Mouse (Mus musculus): ENCODE results near the gene Ugt1a1.
"Not testable (repeated sequence)": the region's sequence is repeated elsewhere in the genome, so short reads cannot be mapped to it uniquely, and the experiment has no call there.

Gene Ugt1a1

DNA sequence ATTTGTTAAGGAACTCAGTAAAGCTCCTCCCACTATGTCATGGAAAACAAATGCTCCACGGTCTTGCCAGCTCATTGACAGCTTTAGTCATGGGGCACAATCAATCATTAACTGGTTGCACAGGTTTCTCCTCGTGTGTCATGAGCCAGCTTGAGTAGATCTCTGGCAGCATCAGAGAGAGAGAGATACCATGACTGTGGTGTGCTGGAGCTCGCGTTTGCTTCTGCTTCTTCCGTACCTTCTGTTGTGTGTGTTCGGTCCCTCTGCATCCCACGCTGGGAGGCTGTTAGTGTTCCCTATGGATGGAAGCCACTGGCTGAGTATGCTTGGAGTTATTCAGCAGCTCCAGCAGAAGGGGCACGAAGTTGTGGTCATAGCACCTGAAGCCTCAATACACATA is at the start of gene Ugt1a1:
TSS of gene Ugt1a1 (plus strand) at position 148 of the 400 bp plus-strand sequence.
- DNase-seq = no peak

DNA sequence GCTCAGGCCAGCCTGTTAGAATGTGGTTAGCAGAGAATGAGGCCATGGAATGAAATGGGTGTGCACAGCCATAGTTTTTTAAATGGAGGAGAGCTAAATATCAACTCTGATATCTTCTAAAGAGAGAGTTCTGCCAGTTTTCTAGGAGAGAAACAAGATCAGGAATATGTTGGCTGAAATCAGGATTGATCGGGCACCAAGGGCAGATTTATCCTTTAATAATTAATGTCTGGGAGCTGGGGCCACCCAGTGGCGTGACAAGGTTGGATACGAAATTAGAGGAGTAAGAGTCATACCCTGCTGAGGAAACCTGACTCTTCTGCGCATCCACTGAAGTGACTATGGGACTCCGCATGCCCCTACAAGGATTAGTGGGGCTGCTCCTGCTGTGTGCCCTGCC is 46.0 kb upstream of the Ugt1a1 start, which contains the start of gene Ugt1a5:
TSS of gene Ugt1a5 (plus strand) at position 302 of the 400 bp plus-strand sequence.
- no peak for DNase-seq

DNA sequence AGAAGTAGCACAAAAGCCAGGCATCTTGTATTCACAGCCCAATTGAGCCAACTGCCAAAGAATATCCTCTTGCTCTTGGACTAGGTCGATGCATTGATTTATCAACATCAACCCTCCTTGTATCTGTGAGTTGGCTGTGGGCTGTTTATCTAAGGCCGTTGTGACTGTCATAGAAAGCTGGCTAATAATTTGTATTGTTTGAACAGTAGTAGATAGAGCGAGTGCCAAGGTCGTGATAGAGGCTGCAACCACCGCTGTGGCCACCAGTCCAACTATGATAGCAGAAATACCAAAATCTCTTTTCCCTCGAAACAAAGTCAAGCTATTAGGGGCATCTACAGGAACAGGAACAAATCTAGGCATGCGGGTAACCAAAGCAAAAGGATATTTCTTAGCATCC is 39.6 kb upstream of the Ugt1a1 start:
- DNase-seq = not testable (repeated sequence)

DNA sequence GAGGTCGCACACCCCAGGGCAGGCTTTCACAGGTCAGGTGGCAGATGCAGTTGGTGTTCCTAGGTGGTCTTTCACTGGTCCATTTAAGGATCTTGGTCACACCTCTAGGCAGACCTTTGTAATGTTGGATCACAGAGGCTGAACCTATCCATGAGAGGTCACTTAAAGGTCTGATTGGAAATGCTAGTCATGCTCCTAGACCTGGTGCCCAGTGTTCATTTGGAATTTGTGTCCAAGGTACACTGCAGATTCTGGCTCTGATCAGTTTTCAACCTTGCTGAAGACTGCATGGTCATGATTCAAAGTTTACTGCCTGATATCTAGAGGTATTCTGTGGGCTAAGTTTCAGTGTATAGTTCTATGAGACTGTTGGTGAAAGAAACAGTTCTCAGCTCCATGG is 32.1 kb upstream of the Ugt1a1 start:
- DNase-seq = no peak

DNA sequence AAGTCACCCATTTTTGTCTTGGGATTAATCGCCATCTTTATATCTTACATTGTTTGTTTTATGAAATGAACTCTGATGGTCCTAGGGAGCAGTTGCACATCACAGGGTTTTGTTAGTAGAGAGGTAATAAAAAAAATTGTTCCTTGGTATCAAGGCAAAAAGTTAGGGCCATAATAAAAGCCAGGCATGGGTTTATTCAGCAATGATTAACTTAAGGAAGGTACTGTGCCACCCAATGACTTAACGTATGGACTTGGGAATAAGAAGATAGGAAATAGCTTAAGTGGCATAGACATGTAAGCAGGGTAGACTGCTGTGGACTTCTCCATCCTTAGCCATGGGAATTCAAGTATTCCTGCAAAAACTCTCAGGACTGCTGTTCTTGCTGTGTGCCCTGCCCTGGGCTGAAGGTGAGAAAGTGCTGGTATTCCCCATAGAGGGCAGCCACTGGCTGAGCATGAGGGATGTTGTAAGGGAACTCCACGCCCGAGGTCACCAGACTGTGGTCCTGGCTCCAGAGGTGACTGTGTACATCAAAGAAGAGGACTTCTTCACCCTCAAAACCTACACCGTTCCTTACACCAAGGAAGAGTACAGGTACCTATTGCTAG is 25.3 kb upstream of the Ugt1a1 start:
- no peak for DNase-seq

DNA sequence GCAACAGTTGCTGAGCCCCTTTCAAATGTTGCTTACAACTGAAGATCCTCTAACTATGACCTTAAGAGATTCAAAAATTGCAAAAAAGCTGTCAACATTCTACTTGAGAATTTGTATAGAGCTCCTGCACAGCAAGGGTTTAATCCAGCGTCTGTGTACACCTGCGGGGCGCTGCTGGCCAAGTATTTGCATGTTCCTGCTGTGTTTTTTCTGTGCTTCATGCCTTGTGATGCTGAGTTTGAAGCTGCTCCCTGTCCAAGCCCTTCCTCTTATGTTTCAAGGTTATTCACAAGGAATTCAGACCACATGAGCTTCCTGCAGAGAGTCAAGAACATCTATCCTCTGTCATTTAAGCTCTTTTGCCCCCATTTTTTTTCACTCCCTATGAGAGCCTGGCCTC is 19.6 kb upstream of the Ugt1a1 start:
- DNase-seq = no peak

DNA sequence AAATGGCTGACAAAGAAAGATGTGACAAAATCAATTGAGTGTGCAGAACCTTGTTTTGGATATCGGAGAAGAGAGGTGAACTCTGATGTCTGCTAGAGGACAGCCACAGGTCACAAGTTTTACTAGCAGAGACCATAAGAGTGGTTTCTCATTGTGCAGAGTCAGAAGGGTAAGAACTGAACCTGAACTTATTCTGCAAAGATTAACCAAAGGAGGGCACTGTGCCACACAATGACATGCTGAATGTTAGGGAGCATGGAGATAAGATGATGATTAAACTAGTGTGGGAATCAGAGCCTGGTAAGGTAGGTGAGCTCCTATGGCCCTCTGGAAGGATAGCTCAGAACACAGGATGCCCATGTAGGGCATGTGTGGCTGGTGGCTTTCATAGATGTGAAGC is 16.1 kb upstream of the Ugt1a1 start:
- DNase-seq = no peak

DNA sequence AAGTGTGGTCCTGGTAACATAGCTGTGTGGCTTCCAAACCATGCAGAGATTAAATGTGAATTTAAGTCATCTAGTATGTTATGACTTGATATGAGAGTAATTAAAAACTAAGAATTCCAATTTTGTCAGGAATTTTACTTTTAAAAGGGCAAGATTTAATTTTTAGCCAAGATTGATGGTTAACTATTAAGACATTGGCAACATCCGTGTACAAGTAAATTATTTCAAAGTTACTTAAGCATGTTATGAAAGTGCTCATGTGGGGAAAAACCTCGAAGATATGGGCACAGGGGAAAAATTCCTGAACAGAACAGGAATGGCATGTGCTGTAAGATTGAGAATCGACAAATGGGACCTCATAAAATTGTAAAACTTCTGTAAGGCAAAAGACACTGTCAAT is 14.3 kb upstream of the Ugt1a1 start:
- DNase-seq = no peak

DNA sequence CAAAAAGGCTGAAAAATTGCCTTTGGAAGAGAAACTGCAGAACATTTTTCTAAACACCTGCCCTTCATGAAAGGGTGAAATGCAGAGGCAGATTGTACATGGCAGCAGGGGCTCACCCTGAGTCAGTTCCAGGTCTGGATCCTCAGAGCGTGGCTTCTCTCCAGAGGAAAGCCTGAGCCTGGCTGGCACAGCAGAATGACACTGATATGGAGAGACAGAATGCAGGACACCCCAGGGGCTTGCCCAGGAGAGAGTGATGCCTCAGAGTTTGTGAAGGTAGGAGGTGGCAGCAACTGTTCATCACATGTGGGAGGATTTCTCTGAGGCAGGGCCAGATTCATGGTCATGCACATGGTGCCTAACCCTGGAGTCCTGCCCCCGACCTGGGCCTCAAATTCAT is 11.8 kb upstream of the Ugt1a1 start:
- DNase-seq = no peak

DNA sequence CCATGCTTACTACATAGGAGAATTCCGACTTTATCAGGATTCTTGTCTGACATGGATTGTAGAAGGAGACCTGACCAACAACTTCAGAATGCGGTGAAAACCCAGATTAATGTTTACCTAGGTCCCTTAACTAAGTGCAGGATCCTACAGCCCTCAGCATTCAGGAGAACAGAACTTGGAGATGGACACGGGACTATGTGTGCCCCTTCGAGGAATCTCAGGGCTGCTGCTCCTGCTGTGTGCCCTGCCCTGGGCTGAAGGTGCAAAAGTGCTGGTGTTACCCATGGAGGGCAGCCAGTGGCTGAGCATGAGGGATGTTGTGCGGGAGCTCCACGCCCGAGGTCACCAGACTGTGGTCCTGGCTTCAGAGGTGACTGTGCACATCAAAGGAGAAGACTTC is 11.3 kb upstream of the Ugt1a1 start, which contains the start of gene Ugt1a2:
TSS of gene Ugt1a2 (plus strand) at position 146 of the 400 bp plus-strand sequence.
- DNase-seq = no peak

DNA sequence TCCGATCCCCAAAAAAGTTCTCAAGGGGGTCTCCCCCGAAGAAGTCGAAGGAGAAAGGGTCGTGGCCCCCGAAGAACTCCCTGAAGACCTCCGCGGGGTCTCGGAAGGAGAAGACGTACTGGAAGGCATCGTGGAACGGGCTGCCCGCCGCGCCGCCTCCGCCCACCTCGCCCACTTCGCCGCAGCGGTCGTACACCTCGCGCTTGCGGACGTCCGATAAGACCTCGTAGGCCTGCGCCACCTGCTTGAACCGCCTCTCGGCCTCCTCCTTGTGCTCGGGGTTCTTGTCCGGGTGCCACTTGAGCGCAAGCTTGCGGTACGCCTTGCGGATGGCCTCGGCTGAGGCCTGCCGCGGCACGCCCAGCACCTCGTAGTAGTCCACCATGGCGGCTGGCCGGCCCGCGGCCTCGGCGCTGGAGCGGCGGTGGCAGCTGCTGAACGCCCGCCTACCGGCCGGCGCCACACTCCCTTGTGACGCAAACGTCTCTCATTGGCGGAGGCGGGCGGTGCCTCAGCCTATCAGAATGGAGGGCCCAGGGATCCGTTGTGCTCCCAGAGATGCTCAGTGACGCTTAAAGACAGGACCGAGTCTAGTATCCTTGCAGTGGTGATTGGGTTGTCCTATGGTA is 6.4 kb upstream of the Ugt1a1 start, which contains the start of gene Dnajb3:
TSS of gene Dnajb3 (minus strand) at position 489 of the 629 bp plus-strand sequence.
- peak; percentile 71 for DNase-seq

DNA sequence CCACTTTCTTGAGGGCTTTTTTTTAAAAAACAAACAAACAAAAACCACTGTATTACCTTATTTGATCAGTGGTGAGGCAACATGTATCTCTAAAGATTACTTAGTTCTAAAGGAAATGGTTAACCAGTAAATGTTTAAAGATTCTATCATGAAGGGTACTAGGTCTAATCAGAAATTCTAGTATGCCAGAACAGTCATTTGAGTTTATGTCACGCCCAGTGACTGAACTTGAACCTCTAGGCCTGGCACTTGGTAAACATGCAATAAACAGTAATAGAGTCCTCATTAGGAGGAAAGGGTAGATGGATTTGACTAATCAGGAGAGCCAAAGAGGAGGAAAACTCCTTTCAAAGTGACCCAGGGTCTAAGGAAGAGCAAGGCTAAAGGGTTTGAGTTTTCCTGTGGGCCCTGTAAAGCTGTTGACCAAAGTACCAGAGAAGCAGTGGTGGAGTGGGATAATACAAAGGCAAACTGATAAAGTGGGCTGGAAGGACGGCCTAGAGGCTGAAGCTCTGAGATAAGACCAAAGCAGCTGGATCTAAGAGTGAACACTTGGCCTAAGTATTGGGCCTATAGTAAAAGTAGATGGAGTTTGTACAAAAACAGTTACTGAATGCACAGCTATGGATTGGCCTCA is 4.8 kb upstream of the Ugt1a1 start:
- DNase-seq = no peak

DNA sequence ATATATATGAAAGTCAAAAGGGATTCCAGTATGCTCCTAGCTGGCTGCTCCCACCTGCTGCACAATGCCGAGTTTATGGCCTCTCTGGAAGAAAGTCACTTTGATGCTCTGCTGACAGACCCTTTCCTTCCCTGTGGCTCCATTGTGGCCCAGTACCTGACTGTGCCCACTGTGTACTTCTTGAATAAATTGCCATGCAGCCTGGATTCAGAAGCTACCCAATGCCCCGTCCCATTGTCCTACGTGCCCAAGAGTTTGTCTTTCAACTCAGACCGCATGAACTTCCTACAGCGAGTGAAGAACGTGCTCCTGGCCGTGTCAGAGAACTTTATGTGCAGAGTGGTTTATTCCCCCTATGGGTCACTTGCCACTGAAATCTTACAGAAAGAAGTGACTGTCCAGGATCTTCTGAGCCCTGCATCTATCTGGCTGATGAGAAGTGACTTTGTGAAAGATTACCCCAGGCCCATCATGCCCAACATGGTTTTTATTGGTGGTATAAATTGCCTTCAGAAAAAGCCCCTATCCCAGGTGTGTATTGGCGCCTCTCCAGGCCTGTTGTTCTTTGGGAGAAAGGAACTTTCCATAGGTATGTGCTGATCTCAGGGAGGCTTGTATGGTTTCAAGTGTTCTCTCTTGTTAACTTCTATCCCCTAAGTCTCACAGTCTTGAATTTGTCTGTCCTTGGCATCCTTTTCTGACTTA is 734 bp downstream of the Ugt1a1 start:
- DNase-seq = no peak

DNA sequence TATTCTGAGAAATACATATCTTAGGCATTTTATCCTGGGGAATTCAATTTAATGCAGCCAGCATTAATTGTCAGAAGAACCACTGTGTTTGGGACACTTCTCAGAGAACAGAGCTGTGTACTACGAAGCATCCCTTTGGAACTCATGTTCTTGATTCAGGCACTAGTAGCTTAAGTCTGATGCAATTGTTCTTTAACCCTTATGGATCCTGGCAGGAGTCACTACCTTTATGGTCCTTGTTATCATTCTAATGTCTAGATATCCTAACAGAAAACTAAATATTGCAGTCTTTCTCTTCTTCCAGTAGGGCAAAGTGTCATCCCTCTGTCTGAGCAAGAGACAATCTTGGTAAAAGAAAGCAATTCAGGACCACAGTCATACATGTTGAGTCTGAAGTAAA is 1.3 kb downstream of the Ugt1a1 start:
- DNase-seq = no peak

DNA sequence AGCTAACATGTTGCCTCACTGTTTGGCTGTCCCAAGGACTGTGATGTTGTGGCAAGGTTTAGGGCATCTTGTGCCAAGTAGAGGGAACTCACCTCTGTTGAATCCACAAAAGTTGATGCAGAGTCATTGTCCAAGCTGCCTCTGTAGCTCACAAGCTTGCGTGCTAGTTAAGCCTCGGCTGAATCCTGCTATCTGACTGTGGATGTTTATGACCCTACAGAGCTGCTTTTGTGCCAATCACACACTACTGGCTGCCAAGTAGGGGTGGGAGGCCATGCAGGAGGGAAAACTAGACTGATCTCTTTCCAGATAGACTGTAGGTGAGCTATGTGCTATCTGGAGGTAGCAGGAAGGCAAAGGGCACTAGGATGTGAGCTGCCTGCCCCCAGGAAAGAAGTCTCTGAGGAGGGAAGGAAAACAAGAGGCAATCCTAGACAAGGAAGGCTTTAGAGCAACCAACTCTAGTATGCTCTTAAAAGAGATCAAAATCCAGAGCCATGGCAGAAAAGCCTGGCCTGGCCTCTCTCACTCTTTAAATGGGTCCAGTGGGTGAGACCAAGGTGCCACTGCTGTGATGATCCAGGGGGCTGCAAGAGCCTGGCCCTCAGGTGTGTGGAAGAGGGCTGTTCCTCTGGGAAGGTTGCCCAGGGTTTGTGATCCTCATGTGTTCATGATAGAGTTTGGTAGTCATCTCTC is 2.2 kb downstream of the Ugt1a1 start:
- no peak for DNase-seq

DNA sequence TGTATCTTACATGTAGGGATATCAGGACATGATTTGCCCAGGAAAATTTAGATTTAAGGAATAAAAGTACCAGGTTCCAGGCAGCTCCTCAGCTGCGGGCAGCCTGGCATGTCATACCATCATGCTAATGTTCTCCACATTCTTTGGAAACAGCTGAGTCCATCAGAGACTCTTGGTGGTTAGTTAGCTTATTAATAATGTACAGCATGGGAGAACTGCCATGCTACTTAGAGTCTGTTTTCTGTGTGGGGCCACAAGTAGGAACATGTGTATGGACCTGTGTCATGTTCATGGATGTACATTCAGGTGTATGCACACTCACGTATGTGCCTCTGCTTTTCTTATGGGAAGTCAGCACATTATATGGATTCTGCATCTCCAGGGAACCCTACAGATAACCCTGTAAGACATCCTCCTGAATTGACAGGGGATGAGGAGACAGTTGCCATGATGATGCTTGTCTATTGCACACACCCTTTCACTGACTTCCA is 2.7 kb downstream of the Ugt1a1 start:
- DNase-seq = no peak

DNA sequence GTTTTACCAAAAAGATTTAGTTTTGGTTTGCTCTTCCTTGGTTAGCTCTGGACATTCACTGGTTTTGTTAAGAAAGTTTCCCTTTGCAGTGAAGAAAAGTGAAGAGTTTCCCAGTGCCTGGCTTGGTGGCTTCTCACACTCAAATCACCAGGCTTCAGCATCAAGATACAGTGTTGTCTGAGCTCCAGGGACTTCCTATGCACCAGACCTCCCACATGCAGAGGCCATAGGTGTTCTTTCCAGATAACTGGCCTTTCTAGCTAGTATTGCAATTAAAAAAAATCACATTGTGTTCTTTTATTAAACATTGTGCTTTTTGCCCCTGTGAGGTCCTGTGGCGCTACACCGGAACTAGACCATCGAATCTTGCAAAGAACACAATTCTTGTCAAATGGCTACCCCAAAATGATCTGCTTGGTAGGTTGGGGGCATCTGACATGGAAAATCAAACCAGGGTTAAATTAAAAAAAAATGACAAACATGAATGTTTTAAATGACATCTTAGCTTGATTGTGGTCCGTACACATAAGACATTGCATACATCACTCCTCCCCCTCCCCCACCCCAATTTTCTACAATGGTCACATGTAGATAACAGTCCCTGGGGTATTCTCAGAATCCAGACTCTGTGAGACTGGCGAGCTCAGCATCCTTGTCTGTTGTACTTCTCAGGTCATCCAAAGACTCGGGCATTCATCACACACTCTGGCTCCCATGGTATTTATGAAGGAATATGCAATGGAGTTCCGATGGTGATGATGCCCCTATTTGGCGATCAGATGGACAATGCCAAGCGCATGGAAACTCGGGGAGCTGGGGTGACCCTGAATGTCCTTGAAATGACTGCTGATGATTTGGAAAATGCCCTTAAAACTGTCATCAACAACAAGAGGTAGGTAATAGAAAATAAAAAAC is 4.0 kb downstream of the Ugt1a1 start:
- no peak for DNase-seq

DNA sequence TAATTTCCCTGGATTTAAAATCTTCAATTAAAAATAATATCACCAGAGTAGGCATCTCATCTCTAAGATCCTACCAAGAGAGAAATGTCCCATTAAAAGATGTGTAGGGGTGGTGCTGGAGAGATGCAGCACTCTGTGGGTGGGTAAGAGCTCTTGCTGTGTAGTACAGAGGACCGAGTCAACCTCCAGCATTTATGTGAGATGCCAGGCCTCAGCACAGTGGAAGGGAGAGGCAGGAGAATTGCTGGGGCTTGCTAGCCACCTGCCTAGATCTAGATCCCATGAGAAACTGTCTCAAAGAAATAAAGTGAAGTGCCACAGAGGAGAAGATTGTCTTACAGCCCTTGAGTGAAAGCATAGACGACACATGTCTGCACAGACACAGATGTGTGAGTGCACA is 4.8 kb downstream of the Ugt1a1 start:
- DNase-seq = no peak

DNA sequence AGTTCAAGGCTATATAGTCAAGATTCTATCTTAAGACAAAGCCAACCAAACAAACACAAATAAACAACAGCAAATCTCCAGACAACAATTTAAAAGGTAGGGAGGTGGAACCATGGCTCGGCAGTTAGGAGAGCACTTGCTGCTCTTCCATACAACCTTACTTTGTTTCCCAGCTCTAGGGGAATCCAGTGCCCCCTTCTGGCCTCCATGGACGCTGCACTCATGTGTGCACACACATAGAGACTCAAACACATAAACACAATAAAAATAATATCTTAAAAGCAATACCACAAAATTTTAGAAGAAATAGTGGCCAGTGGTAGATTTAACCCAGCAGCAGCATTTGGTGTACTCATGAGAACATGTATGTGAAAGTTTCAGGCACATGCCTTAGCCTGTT is 5.4 kb downstream of the Ugt1a1 start:
- DNase-seq = no peak

DNA sequence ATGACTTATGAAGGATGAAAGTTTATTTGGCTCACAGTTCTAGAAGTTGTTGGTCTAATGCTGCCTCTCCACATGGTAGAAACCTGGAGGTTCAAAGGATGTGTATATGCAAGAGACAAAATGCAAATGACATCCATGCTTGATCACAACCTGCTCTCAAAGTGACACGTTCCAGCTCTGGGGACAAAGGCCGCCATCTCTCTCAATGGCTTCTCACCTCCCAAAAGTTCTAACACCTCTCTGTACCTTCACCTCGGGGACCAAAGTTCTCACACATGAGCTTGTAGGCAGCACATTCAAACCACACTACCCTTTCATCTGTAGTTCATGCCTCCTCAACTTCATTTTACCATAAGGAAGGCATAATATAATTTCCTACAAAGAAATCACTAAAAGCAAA is 5.8 kb downstream of the Ugt1a1 start:
- DNase-seq = no peak

DNA sequence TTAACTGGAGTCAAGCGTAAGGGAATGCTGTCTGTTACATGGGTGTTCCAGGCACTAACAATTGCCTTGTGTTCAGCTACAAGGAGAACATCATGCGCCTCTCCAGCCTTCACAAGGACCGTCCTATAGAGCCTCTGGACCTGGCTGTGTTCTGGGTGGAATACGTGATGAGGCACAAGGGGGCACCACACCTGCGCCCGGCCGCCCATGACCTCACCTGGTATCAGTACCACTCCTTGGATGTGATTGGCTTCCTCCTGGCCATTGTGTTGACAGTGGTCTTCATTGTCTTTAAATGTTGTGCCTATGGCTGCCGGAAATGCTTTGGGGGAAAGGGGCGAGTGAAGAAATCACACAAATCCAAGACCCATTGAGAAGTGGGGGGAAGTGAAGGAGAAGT is 6.3 kb downstream of the Ugt1a1 start:
- DNase-seq = no peak

DNA sequence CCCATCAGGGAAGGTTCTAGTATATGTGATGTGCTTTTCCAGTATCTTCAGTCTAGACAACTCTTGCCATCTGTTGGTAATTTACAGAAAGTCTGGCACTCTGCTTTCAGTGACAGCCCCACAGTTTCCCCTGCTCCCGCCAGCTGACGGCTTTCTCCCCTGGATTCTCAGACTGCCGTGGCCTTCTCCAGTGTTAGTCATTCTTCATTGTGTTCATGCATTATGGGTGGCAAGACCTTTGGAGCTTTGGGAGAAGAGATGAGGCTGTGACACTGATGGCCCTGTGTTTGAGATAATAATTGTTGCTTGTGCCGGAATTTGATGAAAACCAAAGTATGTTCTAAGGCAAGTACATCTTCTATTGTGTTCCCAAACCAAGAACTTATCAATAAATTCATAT is 6.8 kb downstream of the Ugt1a1 start:
- no peak for DNase-seq

Measured in lung, postnatal 36 days (tissue).